ENCODE assay signal across 33 mouse cellular contexts in the genomic region with DNA sequence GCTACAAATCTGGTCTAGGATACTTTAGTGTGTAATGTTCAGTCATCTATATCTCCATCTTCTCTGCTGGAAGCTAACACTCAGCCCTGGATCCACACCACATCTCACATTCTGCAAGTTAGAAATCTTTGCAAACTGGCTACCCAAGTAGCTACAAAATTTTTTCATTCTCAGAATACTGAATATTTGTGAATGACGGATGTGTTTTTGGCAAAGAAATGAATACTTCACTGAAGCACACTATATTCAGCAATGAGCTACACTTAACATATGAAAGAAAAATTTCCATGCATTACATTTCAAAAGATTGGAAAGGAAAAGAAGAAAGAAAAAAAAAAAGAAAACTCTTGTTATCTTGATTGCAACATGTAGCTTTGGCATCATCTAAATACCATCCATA.
"Had no signal": no experiment of that assay in that cellular context is flagged by ENCODE, and none has a peak within 500 bp of the region (broad histone marks: within the 10 kb centered on the region; RNA-seq: fewer than 3 reads in every experiment).

No protein-coding gene starts in this region.

- H3K4me1 ChIP-seq: limb, embryonic 10.5 days; limb, embryonic 12.5 days; limb, embryonic 13.5 days; limb, embryonic 15.5 days; liver, embryonic 12.5 days; liver, embryonic 13.5 days; liver, embryonic 15.5 days; lung, embryonic 15.5 days; midbrain, embryonic 10.5 days; midbrain, embryonic 12.5 days; midbrain, embryonic 13.5 days; midbrain, embryonic 15.5 days; neural tube, embryonic 12.5 days; neural tube, embryonic 13.5 days had no signal

- H3K4me3 ChIP-seq: limb, embryonic 10.5 days; limb, embryonic 12.5 days; limb, embryonic 13.5 days; limb, embryonic 15.5 days; liver, embryonic 12.5 days; liver, embryonic 13.5 days; liver, embryonic 15.5 days; lung, embryonic 15.5 days; megakaryocyte, embryonic 14.5 days; midbrain, embryonic 10.5 days; midbrain, embryonic 12.5 days; midbrain, embryonic 13.5 days; midbrain, embryonic 15.5 days; myocyte; neural tube, embryonic 12.5 days; neural tube, embryonic 13.5 days had no signal

- H3K4me2 ChIP-seq: limb, embryonic 12.5 days; limb, embryonic 13.5 days; limb, embryonic 15.5 days; liver, embryonic 11.5 days; liver, embryonic 12.5 days; liver, embryonic 13.5 days; liver, embryonic 15.5 days; lung, embryonic 14.5 days; lung, embryonic 15.5 days; midbrain, embryonic 11.5 days; midbrain, embryonic 12.5 days; midbrain, embryonic 13.5 days; midbrain, embryonic 15.5 days; neural tube, embryonic 12.5 days; neural tube, embryonic 13.5 days had no signal

- H3K9me3 ChIP-seq: limb, embryonic 10.5 days; limb, embryonic 12.5 days; limb, embryonic 13.5 days; limb, embryonic 15.5 days; liver, embryonic 12.5 days; liver, embryonic 13.5 days; liver, embryonic 15.5 days; lung, embryonic 15.5 days; megakaryocyte, embryonic 14.5 days; midbrain, embryonic 10.5 days; midbrain, embryonic 12.5 days; midbrain, embryonic 13.5 days; midbrain, embryonic 15.5 days; neural tube, embryonic 12.5 days; neural tube, embryonic 13.5 days had no signal

- ATAC-seq: liver, embryonic 12.5 days; liver, postnatal 0 days; lung, postnatal 0 days; midbrain, embryonic 13.5 days; midbrain, embryonic 15.5 days; midbrain, embryonic 16.5 days had no signal

- H3K9ac ChIP-seq: limb, embryonic 12.5 days; limb, embryonic 13.5 days; limb, embryonic 15.5 days; liver, embryonic 12.5 days; liver, embryonic 13.5 days; liver, embryonic 14.5 days; liver, embryonic 15.5 days; liver, postnatal 0 days; lung, embryonic 14.5 days; lung, embryonic 15.5 days; midbrain, embryonic 12.5 days; midbrain, embryonic 13.5 days; midbrain, embryonic 15.5 days; neural tube, embryonic 12.5 days; neural tube, embryonic 13.5 days had no signal

- H3K27me3 ChIP-seq: limb, embryonic 12.5 days; limb, embryonic 13.5 days; limb, embryonic 15.5 days; liver, embryonic 12.5 days; liver, embryonic 13.5 days; liver, embryonic 15.5 days; lung, embryonic 15.5 days; megakaryocyte, embryonic 14.5 days; midbrain, embryonic 12.5 days; midbrain, embryonic 13.5 days; midbrain, embryonic 15.5 days; neural tube, embryonic 12.5 days; neural tube, embryonic 13.5 days had no signal

- DNase-seq: left cerebral cortex, postnatal 4 days; liver; liver, embryonic 13.5 days; liver, postnatal 0 days; lung, adult 18-20 months; lung, adult 2 months; lung, embryonic 14.5 days; lung, postnatal 10 days; lung, postnatal 14 days; lung, postnatal 36 days; lung, postnatal 4 days; midbrain, embryonic 14.5 days had no signal

- H3K27ac ChIP-seq: limb, embryonic 10.5 days; limb, embryonic 12.5 days; limb, embryonic 13.5 days; limb, embryonic 15.5 days; liver, embryonic 12.5 days; liver, embryonic 13.5 days; liver, embryonic 14.5 days; liver, embryonic 15.5 days; lung, embryonic 15.5 days; macrophage; midbrain, embryonic 10.5 days; midbrain, embryonic 12.5 days; midbrain, embryonic 13.5 days; midbrain, embryonic 15.5 days; neural tube, embryonic 12.5 days; neural tube, embryonic 13.5 days had no signal

- H3K36me3 ChIP-seq: limb, embryonic 10.5 days; limb, embryonic 12.5 days; limb, embryonic 13.5 days; limb, embryonic 15.5 days; liver, embryonic 12.5 days; liver, embryonic 13.5 days; liver, embryonic 15.5 days; lung, embryonic 15.5 days; midbrain, embryonic 10.5 days; midbrain, embryonic 12.5 days; midbrain, embryonic 13.5 days; midbrain, embryonic 15.5 days; neural tube, embryonic 12.5 days; neural tube, embryonic 13.5 days had no signal
